Mouse (Mus musculus) limb, embryonic 11.5 days (tissue): ENCODE data around the gene Cap2. TPM values are rescaled to one million over a fixed set of nuclear protein-coding genes. Genes with fewer than 3 reads are reported as not detected.

ENCODE experiments used
- ATAC-seq: fragments of 200-750 bp; cut with Nextera tagmentation; 2 replicates; pipeline ENCODE4 v1.8.0; 2017; ENCODE audit warnings: low read depth; ENCODE audit not compliant: insufficient number of reproducible peaks, low FRiP score, low TSS enrichment
- DNase-seq: peaks from one replicate; pipeline ENCODE4 v3.0.0-alpha.2; 2015; ENCODE audit warnings: low spot score
- H3K27ac ChIP-seq: fragments of 300-500 bp; sonication (generic); replicated peaks from 2 replicates; pipeline ENCODE4 v1.5.1; 2014; ENCODE audit warnings: low read depth, mild to moderate bottlenecking, low read length
- H3K27me3 ChIP-seq: fragments of 300-500 bp; sonication (generic); 2 replicates; pipeline ENCODE4 v1.6.1; 2014; ENCODE audit warnings: mild to moderate bottlenecking, low read length, mixed read lengths; ENCODE audit not compliant: control insufficient read depth, insufficient read depth
- H3K36me3 ChIP-seq: fragments of 300-500 bp; sonication (generic); 2 replicates; pipeline ENCODE4 v1.6.1; 2014; ENCODE audit warnings: mild to moderate bottlenecking, low read length, moderate library complexity, mixed read lengths; ENCODE audit not compliant: control insufficient read depth, insufficient read depth
- H3K4me1 ChIP-seq: fragments of 300-500 bp; sonication (generic); 2 replicates; pipeline ENCODE4 v1.6.1; 2014; ENCODE audit warnings: low read length, mixed read lengths; ENCODE audit not compliant: control insufficient read depth, insufficient read depth
- H3K4me2 ChIP-seq: fragments of 300-500 bp; sonication (generic); 2 replicates; pipeline ENCODE4 v1.6.1; 2014; ENCODE audit warnings: low read depth, mild to moderate bottlenecking, moderate library complexity; ENCODE audit not compliant: severe bottlenecking
- H3K4me3 ChIP-seq: fragments of 300-500 bp; sonication (generic); 2 replicates; pipeline ENCODE4 v1.5.1; 2014; ENCODE audit warnings: low read depth, low read length
- H3K9ac ChIP-seq: fragments of 300-500 bp; sonication (generic); 2 replicates; pipeline ENCODE4 v1.6.1; 2014; ENCODE audit warnings: mild to moderate bottlenecking, low read length
- H3K9me3 ChIP-seq: fragments of 300-500 bp; sonication (generic); 2 replicates; pipeline ENCODE4 v1.6.1; 2016; ENCODE audit warnings: low read length; ENCODE audit not compliant: control insufficient read depth
- WGBS: fragments of 180-500 bp; shearing (Covaris S2); extraction: QIAGEN DNeasy Blood & Tissue Kit; methylation state at CpG from one replicate; pipeline ENCODE4 v1.1.7; 2014; 5-methylcytosine and 5-hydroxymethylcytosine counted together
- polyA plus RNA-seq: library from polyadenylated mRNA; unstranded; fragments of >200 nt; fragmentation: Nextera tagmentation; extraction: Ambion mirVana; gene quantifications from 2 replicates; pipeline ENCODE4 v1.2.1, GENCODE M21; 2014

Gene Cap2
- polyA plus RNA-seq, 1 experiment from 2014 or later = 5.4 TPM

DNA sequence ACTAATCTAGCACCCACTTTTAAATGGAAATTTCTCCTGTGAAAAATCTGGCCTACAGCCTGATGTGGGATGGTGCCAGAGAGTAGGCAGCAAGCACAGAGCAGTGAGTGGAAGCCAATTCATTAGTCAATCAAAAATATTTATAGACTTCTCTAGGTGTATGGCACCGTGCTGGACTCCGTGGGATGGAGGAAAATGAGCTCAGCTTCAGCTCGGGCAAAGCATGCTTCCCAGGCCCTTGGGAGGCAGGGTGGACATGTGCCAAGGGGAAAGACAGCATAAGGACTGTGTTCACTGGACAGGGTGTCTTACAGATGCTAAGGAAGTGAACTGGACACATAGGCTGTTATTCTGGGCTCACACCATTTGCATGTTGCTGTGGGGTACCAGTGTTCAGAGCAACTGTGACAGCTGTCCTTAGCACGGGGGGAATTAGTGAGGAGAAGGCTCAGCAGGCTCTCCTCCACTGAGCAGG, 15.6 kb downstream of the Cap2 start:
- 82% methylated on average over 4 of the region's 4 CpGs for WGBS
- Histone ChIP-seq H3K36me3 (no peaks in the 10 kb centered on the region), H3K27ac (no peak overlapping the region), H3K9ac (no peak overlapping the region), H3K4me1 (no peaks in the 10 kb centered on the region), H3K4me2 (no peak overlapping the region), H3K9me3 (no peaks in the 10 kb centered on the region), H3K27me3 (no peaks in the 10 kb centered on the region), H3K4me3 (no peak overlapping the region)
- ATAC-seq = no peak
- no peak for DNase-seq

- no peak overlapping the region for H3K4me2 ChIP-seq
- WGBS = 90% methylated on average over 1 of the region's 1 CpGs
- no peaks in the 10 kb centered on the region for H3K27me3 ChIP-seq
- H3K27ac ChIP-seq = no peak overlapping the region
- no peak overlapping the region for H3K4me3 ChIP-seq
- no peaks in the 10 kb centered on the region for H3K9me3 ChIP-seq
- H3K36me3 ChIP-seq = no peaks in the 10 kb centered on the region
- no peak overlapping the region for H3K9ac ChIP-seq
- DNase-seq (no peak), ATAC-seq (no peak)
- H3K4me1 ChIP-seq = no peaks in the 10 kb centered on the region
These were observed 19.8 kb downstream of the Cap2 start for GRCm38 (mm10) chr13:46521482-46521881.

GRCm38 (mm10) chr13:46522798-46523197, 21.1 kb downstream of the Cap2 start:
- Histone ChIP-seq H3K36me3 (no peaks in the 10 kb centered on the region), H3K9me3 (no peaks in the 10 kb centered on the region), H3K27ac (no peak overlapping the region), H3K4me2 (no peak overlapping the region), H3K27me3 (no peaks in the 10 kb centered on the region), H3K4me1 (no peaks in the 10 kb centered on the region), H3K9ac (no peak overlapping the region), H3K4me3 (no peak overlapping the region)
- no peak for ATAC-seq
- 48% methylated on average over 4 of the region's 4 CpGs for WGBS
- DNase-seq = no peak

GRCm38 (mm10) chr13:46523235-46523634, 21.6 kb downstream of the Cap2 start:
- no peaks in the 10 kb centered on the region for H3K27me3 ChIP-seq
- H3K4me3 ChIP-seq = no peak overlapping the region
- DNase-seq = no peak
- H3K36me3 ChIP-seq = no peaks in the 10 kb centered on the region
- WGBS = 28% methylated on average over 5 of the region's 5 CpGs
- ATAC-seq = no peak
- H3K9me3 ChIP-seq = no peaks in the 10 kb centered on the region
- no peak overlapping the region for H3K27ac ChIP-seq
- H3K9ac ChIP-seq = no peak overlapping the region
- no peaks in the 10 kb centered on the region for H3K4me1 ChIP-seq
- no peak overlapping the region for H3K4me2 ChIP-seq

GRCm38 (mm10) chr13:46523712-46524111, 22.1 kb downstream of the Cap2 start:
- Histone ChIP-seq H3K4me1 (no peaks in the 10 kb centered on the region), H3K9me3 (no peaks in the 10 kb centered on the region), H3K4me2 (no peak overlapping the region), H3K27me3 (no peaks in the 10 kb centered on the region), H3K27ac (no peak overlapping the region), H3K4me3 (no peak overlapping the region), H3K9ac (no peak overlapping the region), H3K36me3 (no peaks in the 10 kb centered on the region)
- 78% methylated on average over 12 of the region's 12 CpGs for WGBS
- DNase-seq = no peak
- ATAC-seq = no peak

DNA sequence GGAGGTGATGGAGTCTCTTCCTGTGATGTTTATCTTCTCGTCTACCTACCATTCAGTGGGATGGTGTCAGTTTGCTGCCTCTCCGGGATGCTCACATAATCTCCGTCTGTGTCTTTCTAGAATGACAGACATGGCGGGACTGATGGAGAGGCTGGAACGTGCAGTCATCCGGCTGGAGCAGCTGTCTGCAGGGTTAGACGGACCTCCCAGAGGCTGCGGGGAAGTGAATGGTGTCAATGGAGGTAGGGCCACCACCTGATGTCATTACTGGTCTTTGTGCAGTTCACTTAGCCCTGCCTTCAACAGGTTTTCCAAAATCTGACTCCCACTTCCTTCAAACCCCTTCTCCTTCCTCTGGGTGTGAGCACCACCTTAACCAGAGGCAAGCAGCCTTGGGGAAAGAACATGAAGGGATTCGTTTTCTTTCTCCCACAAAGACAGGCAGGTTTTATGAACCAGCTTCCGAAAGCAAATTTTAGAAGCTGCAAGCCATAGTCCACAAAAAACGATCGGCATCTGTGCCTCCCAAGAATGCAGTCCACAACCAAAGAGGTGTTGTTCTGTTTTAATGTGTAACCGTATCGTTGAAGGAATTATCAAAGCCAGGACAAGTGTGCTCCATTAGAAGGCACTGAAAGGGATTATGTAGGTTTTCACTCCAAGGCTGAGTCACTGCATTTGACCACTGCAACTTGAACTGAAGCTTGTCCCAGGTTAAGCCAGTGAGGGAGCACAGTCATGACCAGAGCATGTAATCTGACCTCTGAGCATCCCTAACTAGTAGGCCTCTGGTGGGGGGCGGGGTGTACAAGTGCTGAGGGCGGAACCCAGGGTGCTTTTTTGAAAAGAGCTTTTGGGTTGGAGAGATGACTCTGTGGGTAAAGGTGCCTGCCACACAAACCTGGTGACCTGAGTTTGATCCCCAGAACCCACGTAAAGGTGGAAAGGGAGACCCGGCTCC, 23.9 kb downstream of the Cap2 start:
- no peak for ATAC-seq
- Histone ChIP-seq H3K4me2 (no peak overlapping the region), H3K27me3 (no peaks in the 10 kb centered on the region), H3K36me3 (no peaks in the 10 kb centered on the region), H3K4me1 (no peaks in the 10 kb centered on the region), H3K9ac (no peak overlapping the region), H3K4me3 (no peak overlapping the region), H3K9me3 (no peaks in the 10 kb centered on the region), H3K27ac (no peak overlapping the region)
- no peak for DNase-seq
- 86% methylated on average over 18 of the region's 18 CpGs for WGBS

GRCm38 (mm10) chr13:46526645-46527044, 25.0 kb downstream of the Cap2 start:
- H3K4me3 ChIP-seq = no peak overlapping the region
- no peaks in the 10 kb centered on the region for H3K27me3 ChIP-seq
- no peak overlapping the region for H3K9ac ChIP-seq
- DNase-seq (no peak), ATAC-seq (no peak)
- no peaks in the 10 kb centered on the region for H3K36me3 ChIP-seq
- H3K4me1 ChIP-seq = no peaks in the 10 kb centered on the region
- no peak overlapping the region for H3K27ac ChIP-seq
- 82% methylated on average over 3 of the region's 3 CpGs for WGBS
- no peaks in the 10 kb centered on the region for H3K9me3 ChIP-seq
- no peak overlapping the region for H3K4me2 ChIP-seq

DNA sequence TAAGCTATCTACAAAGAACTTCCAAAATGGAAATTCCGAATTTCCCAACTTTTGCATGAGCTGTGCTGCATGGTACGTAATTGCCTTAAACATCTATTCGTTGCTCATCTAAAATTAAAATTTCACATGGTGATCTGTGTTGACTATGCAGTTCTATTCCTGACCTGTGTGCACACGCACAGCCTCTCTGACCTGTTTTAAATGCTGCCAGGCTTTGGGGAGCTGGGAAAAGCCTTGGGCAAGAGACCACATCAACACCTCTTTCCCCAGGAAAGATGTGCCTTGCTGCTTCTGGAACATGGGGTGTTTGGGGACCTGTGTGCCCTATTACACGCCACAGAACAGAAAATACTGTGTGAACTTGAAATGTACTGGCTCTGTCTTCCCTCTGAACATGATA, 25.7 kb downstream of the Cap2 start:
- WGBS = 85% methylated on average over 5 of the region's 5 CpGs
- Histone ChIP-seq H3K9me3 (no peaks in the 10 kb centered on the region), H3K4me3 (no peak overlapping the region), H3K36me3 (no peaks in the 10 kb centered on the region), H3K27ac (no peak overlapping the region), H3K4me1 (no peaks in the 10 kb centered on the region), H3K4me2 (no peak overlapping the region), H3K27me3 (no peaks in the 10 kb centered on the region), H3K9ac (no peak overlapping the region)
- no peak for ATAC-seq
- no peak for DNase-seq
